Comparison of ENCODE assay signal across 8 mouse cellular contexts in genomic region chr9:40390904-40391303, GRCm38 (mm10).
DNase-seq lines count a peak whose midpoint lies in the region; ATAC-seq lines count a peak whose summit lies in the region.
"Had no signal": no experiment of that assay in that cellular context is flagged by ENCODE, and none has a peak within 500 bp of the region (broad histone marks: within the 10 kb centered on the region; RNA-seq: fewer than 3 reads in every experiment).

No protein-coding gene starts in this region.

- no peak overlapping the region for H3K4me3 ChIP-seq in neural tube, embryonic 11.5 days (ENCODE audit: low read depth, low read length)
- H3K4me3 ChIP-seq in embryonic facial prominence, embryonic 10.5 days, result no peak overlapping the region
- H3K4me3 ChIP-seq in kidney, embryonic 15.5 days (replicated peaks), result no peak overlapping the region
- H3K4me3 ChIP-seq in midbrain, embryonic 14.5 days (replicated peaks; ENCODE audit: low read depth, low read length), result no peak overlapping the region
- H3K4me3 ChIP-seq: myocyte had no signal

- no peaks in the 10 kb centered on the region for H3K27me3 ChIP-seq in neural tube, embryonic 11.5 days (ENCODE audit: control insufficient read depth, insufficient read depth, low read length)
- H3K27me3 ChIP-seq in embryonic facial prominence, embryonic 10.5 days (replicated peaks; ENCODE audit: low read depth, poor library complexity, severe bottlenecking), result no peaks in the 10 kb centered on the region
- no peaks in the 10 kb centered on the region for H3K27me3 ChIP-seq in kidney, embryonic 15.5 days
- H3K27me3 ChIP-seq in midbrain, embryonic 14.5 days (ENCODE audit: control insufficient read depth, insufficient read depth, low read length), result no peaks in the 10 kb centered on the region

- peak overlapping the region; percentile 1; the same call in 1 of the 2 replicates for H3K4me2 ChIP-seq in neural tube, embryonic 11.5 days (ENCODE audit: low read depth)
- no peak overlapping the region; the same call in 1 of the 2 replicates for H3K4me2 ChIP-seq in kidney, embryonic 15.5 days
- peak overlapping the region; percentile 47; the same call in 1 of the 2 replicates for H3K4me2 ChIP-seq in midbrain, embryonic 14.5 days (ENCODE audit: low read length)

- whole genome bisulfite sequencing in neural tube, embryonic 11.5 days, result 41% methylated on average over 8 of the region's 8 CpGs
- 33% methylated on average over 8 of the region's 8 CpGs for WGBS in embryonic facial prominence, embryonic 10.5 days
- whole genome bisulfite sequencing in kidney, embryonic 15.5 days, result 38% methylated on average over 8 of the region's 8 CpGs
- WGBS in midbrain, embryonic 14.5 days, result 29% methylated on average over 8 of the region's 8 CpGs

- H3K36me3 ChIP-seq in neural tube, embryonic 11.5 days (ENCODE audit: control insufficient read depth, insufficient read depth, low read length), result no peaks in the 10 kb centered on the region
- no peaks in the 10 kb centered on the region for H3K36me3 ChIP-seq in embryonic facial prominence, embryonic 10.5 days (replicated peaks)
- no peaks in the 10 kb centered on the region for H3K36me3 ChIP-seq in kidney, embryonic 15.5 days
- H3K36me3 ChIP-seq in midbrain, embryonic 14.5 days (ENCODE audit: control insufficient read depth, insufficient read depth, low read length), result no peaks in the 10 kb centered on the region

- intact Hi-C loops in gastrocnemius, postnatal 14 days (cut with DNase I; ENCODE audit: low total_unique reads), result no loop called here

- no peaks in the 10 kb centered on the region for H3K9me3 ChIP-seq in neural tube, embryonic 11.5 days (ENCODE audit: control insufficient read depth, low read length)
- no peaks in the 10 kb centered on the region for H3K9me3 ChIP-seq in embryonic facial prominence, embryonic 10.5 days
- H3K9me3 ChIP-seq in kidney, embryonic 15.5 days (replicated peaks), result no peaks in the 10 kb centered on the region
- no peaks in the 10 kb centered on the region for H3K9me3 ChIP-seq in midbrain, embryonic 14.5 days (ENCODE audit: control insufficient read depth, low read length)

- no peak overlapping the region for H3K9ac ChIP-seq in neural tube, embryonic 11.5 days (ENCODE audit: low read length)
- H3K9ac ChIP-seq in kidney, embryonic 15.5 days, result no peak overlapping the region
- peak overlapping the region; percentile 32; the same call in 1 of the 2 replicates for H3K9ac ChIP-seq in midbrain, embryonic 14.5 days (replicated peaks; ENCODE audit: low read length)

- H3K27ac ChIP-seq in neural tube, embryonic 11.5 days (ENCODE audit: low read depth, low read length), result no peak overlapping the region
- H3K27ac ChIP-seq in embryonic facial prominence, embryonic 10.5 days (replicated peaks), result 0 out of 2 replicates have a peak overlapping the region, but pooled peaks have one; percentile 21
- H3K27ac ChIP-seq in kidney, embryonic 15.5 days, result no peak overlapping the region
- H3K27ac ChIP-seq in midbrain, embryonic 14.5 days (replicated peaks; ENCODE audit: low read depth, low read length), result no peak overlapping the region

- ATAC-seq in neural tube, embryonic 11.5 days (ENCODE audit: insufficient read depth, low FRiP score, low TSS enrichment), result no peak
- peak; percentile 66 for ATAC-seq in kidney, embryonic 15.5 days (replicated peaks; ENCODE audit: low FRiP score)
- ATAC-seq in midbrain, embryonic 14.5 days (ENCODE audit: low FRiP score, low TSS enrichment), result 0 out of 2 replicates have a peak, but pooled peaks have one; percentile 18

- no peak for DNase-seq in neural tube, embryonic 11.5 days (ENCODE audit: low spot score)
- no peak for DNase-seq in neural tube, embryonic 10.5 days (ENCODE audit: extremely low spot score, low spot score)
- peak; percentile 85 for DNase-seq in adrenal gland, postnatal 14 days
- DNase-seq in embryonic facial prominence, embryonic 10.5 days (ENCODE audit: low spot score), result no peak
- peak; percentile 68 for DNase-seq in midbrain, embryonic 14.5 days
- DNase-seq in gastrocnemius, postnatal 14 days, result no peak

- H3K4me1 ChIP-seq in neural tube, embryonic 11.5 days (ENCODE audit: control insufficient read depth, insufficient read depth, low read length), result peaks cover 16% of the 10 kb centered on the region; the same call in 1 of the 2 replicates
- H3K4me1 ChIP-seq in embryonic facial prominence, embryonic 10.5 days, result peaks cover 24% of the 10 kb centered on the region
- peaks cover 19% of the 10 kb centered on the region for H3K4me1 ChIP-seq in kidney, embryonic 15.5 days
- peaks cover 17% of the 10 kb centered on the region for H3K4me1 ChIP-seq in midbrain, embryonic 14.5 days (ENCODE audit: control insufficient read depth, insufficient read depth, low read length)

Comparison
In these comparisons a context has a peak if more than half of its experiments do, and no peak if none do; other contexts are left out.
1. DNase-seq: peak in adrenal gland, postnatal 14 days (single experiment) and midbrain, embryonic 14.5 days (single experiment); none in neural tube, embryonic 11.5 days (single experiment), neural tube, embryonic 10.5 days (single experiment), embryonic facial prominence, embryonic 10.5 days (single experiment) and gastrocnemius, postnatal 14 days (single experiment).